17 mouse cellular contexts compared by ENCODE assay signal in genomic region chr10:63410162-63410956, GRCm38 (mm10). TPM values are rescaled to one million over a fixed set of nuclear protein-coding genes. Genes with fewer than 3 reads are reported as not detected.
DNase-seq lines count a peak whose midpoint lies in the region; ATAC-seq lines count a peak whose summit lies in the region.
"Had no signal": no experiment of that assay in that cellular context is flagged by ENCODE, and none has a peak within 500 bp of the region (broad histone marks: within the 10 kb centered on the region; RNA-seq: fewer than 3 reads in every experiment).

No protein-coding gene starts in this region.

- no peak overlapping the region for H3K4me3 ChIP-seq in hindbrain, embryonic 16.5 days (ENCODE audit: low read length)
- H3K4me3 ChIP-seq in hindbrain, embryonic 13.5 days = no peak overlapping the region
- H3K4me3 ChIP-seq: erythroblast, embryonic 14.5 days had no signal

- DNase-seq in Muller cell, postnatal 12 days (ENCODE audit: inconsistent ontology term) = peak; percentile 32
- no peak for DNase-seq in left cerebral cortex, postnatal 4 days
- DNase-seq: cerebellum, postnatal 25 days; gastrocnemius, postnatal 25 days; kidney, adult 18-20 months; lung, postnatal 14 days had no signal

- no peaks in the 10 kb centered on the region for H3K27me3 ChIP-seq in hindbrain, embryonic 16.5 days (replicated peaks; ENCODE audit: control insufficient read depth, insufficient read depth, low read length)
- H3K27me3 ChIP-seq in hindbrain, embryonic 13.5 days = no peaks in the 10 kb centered on the region

- H3K4me1 ChIP-seq in hindbrain, embryonic 16.5 days (ENCODE audit: control insufficient read depth, insufficient read depth, low read depth, low read length) = no peaks in the 10 kb centered on the region
- no peaks in the 10 kb centered on the region for H3K4me1 ChIP-seq in hindbrain, embryonic 13.5 days (replicated peaks)

- H3K9ac ChIP-seq in hindbrain, embryonic 16.5 days (ENCODE audit: low read depth, low read length) = no peak overlapping the region
- H3K9ac ChIP-seq in hindbrain, embryonic 13.5 days = no peak overlapping the region

- H3K27ac ChIP-seq in hindbrain, embryonic 16.5 days (ENCODE audit: low read depth, low read length) = no peak overlapping the region
- H3K27ac ChIP-seq in hindbrain, embryonic 13.5 days = no peak overlapping the region
- H3K27ac ChIP-seq: stomach, postnatal 0 days had no signal

- H3K9me3 ChIP-seq in hindbrain, embryonic 16.5 days (ENCODE audit: control insufficient read depth, low read length) = no peaks in the 10 kb centered on the region
- no peaks in the 10 kb centered on the region for H3K9me3 ChIP-seq in hindbrain, embryonic 13.5 days

- no peaks in the 10 kb centered on the region for H3K36me3 ChIP-seq in hindbrain, embryonic 16.5 days (ENCODE audit: control insufficient read depth, insufficient read depth, low read length)
- no peaks in the 10 kb centered on the region for H3K36me3 ChIP-seq in hindbrain, embryonic 13.5 days

- intact Hi-C loops in left cerebral cortex, postnatal 4 days (cut with DNase I) = no loop called here

- H3K4me2 ChIP-seq in hindbrain, embryonic 16.5 days (ENCODE audit: low read length) = no peak overlapping the region
- H3K4me2 ChIP-seq in hindbrain, embryonic 13.5 days = no peak overlapping the region

- ATAC-seq in hindbrain, embryonic 16.5 days = peak; percentile 37; the same call in 1 of the 2 replicates
- ATAC-seq in hindbrain, embryonic 13.5 days (ENCODE audit: low FRiP score) = no peak
- ATAC-seq in common myeloid progenitor, adult 5-6 weeks (replicated peaks; ENCODE audit: low read depth, poor library complexity, severe bottlenecking) = 0 out of 2 replicates have a peak, but pooled peaks have one; percentile 29
- peak; percentile 73 for ATAC-seq in megakaryocyte, adult 5-6 weeks (ENCODE audit: poor library complexity, severe bottlenecking)
- no peak for ATAC-seq in megakaryocyte-erythroid progenitor cell, adult 5-6 weeks (replicated peaks; ENCODE audit: low FRiP score, low TSS enrichment, poor library complexity, severe bottlenecking)

- WGBS in hindbrain, embryonic 16.5 days = 52% methylated on average over 16 of the region's 16 CpGs
- 59% methylated on average over 16 of the region's 16 CpGs for WGBS in hindbrain, embryonic 13.5 days

RNA-seq across cellular contexts. Expression of gene Gm7075, which starts 11.2 kb away (rescaled TPM):
- not detected in 2 replicates for polyA plus RNA-seq in hindbrain, embryonic 16.5 days (2015; fragmentation: Nextera tagmentation; extraction: Ambion mirVana)
- polyA plus RNA-seq in hindbrain, embryonic 13.5 days (2015; fragmentation: Nextera tagmentation; extraction: Ambion mirVana) = not detected in 2 replicates
- total RNA-seq in common myeloid progenitor, adult 5-6 weeks (2017) = not detected in 2 replicates
- not detected in 2 replicates for total RNA-seq in megakaryocyte, adult 5-6 weeks (2015)
- not detected in 2 replicates for total RNA-seq in megakaryocyte, adult 5-6 weeks (2017)
- total RNA-seq in megakaryocyte-erythroid progenitor cell, adult 5-6 weeks (2014; fragmentation: Nextera tagmentation) = not detected in 2 replicates
- total RNA-seq in megakaryocyte-erythroid progenitor cell, adult 5-6 weeks (2017) = not detected in 2 replicates
- not detected for total RNA-seq in left cerebral cortex, postnatal 4 days (2021)
- total RNA-seq: gastrocnemius, postnatal 25 days; left cerebral cortex, postnatal 36 days had no signal
- polyA plus RNA-seq: erythroblast, embryonic 14.5 days; heart, postnatal 0 days; large intestine, adult 2 months; stomach, postnatal 0 days; urinary bladder, adult 2 months had no signal

RNA-seq across cellular contexts. Expression of gene Ctnna3, which starts 19.5 kb away (rescaled TPM):
- 1.8 and 2.3 TPM in 2 replicates for polyA plus RNA-seq in hindbrain, embryonic 16.5 days (2015; fragmentation: Nextera tagmentation; extraction: Ambion mirVana)
- polyA plus RNA-seq in hindbrain, embryonic 13.5 days (2015; fragmentation: Nextera tagmentation; extraction: Ambion mirVana) = 1.2 and 1.4 TPM in 2 replicates
- total RNA-seq in common myeloid progenitor, adult 5-6 weeks (2017) = not detected in 2 replicates
- not detected in 2 replicates for total RNA-seq in megakaryocyte, adult 5-6 weeks (2015)
- not detected in 2 replicates for total RNA-seq in megakaryocyte, adult 5-6 weeks (2017)
- total RNA-seq in megakaryocyte-erythroid progenitor cell, adult 5-6 weeks (2014; fragmentation: Nextera tagmentation) = not detected in 2 replicates
- total RNA-seq in megakaryocyte-erythroid progenitor cell, adult 5-6 weeks (2017) = not detected in 2 replicates
- total RNA-seq in left cerebral cortex, postnatal 4 days (2021) = under 1 TPM; 0.66 to 0.90 TPM
- polyA plus RNA-seq: erythroblast, embryonic 14.5 days had no signal

RNA-seq across cellular contexts. Expression of gene Dnajc12, which starts 28.1 kb away (rescaled TPM):
- 18.1 and 22.8 TPM in 2 replicates for polyA plus RNA-seq in hindbrain, embryonic 16.5 days (2015; fragmentation: Nextera tagmentation; extraction: Ambion mirVana)
- 19.2 and 20.6 TPM in 2 replicates for polyA plus RNA-seq in hindbrain, embryonic 13.5 days (2015; fragmentation: Nextera tagmentation; extraction: Ambion mirVana)
- 2.0 and 6.6 TPM in 2 replicates for total RNA-seq in common myeloid progenitor, adult 5-6 weeks (2017)
- 5.1 and 7.1 TPM in 2 replicates for total RNA-seq in megakaryocyte, adult 5-6 weeks (2015)
- total RNA-seq in megakaryocyte, adult 5-6 weeks (2017) = 0.69 and 1.7 TPM in 2 replicates
- total RNA-seq in megakaryocyte-erythroid progenitor cell, adult 5-6 weeks (2014; fragmentation: Nextera tagmentation) = 0.68 and 1.0 TPM in 2 replicates
- total RNA-seq in megakaryocyte-erythroid progenitor cell, adult 5-6 weeks (2017) = 2.5 and 2.8 TPM in 2 replicates
- total RNA-seq in left cerebral cortex, postnatal 4 days (2021) = 1 to 10 TPM; 5.5 to 6.9 TPM

RNA-seq across cellular contexts. Expression of gene Sirt1, which starts 28.9 kb away (rescaled TPM):
- 2.3 and 3.4 TPM in 2 replicates for polyA plus RNA-seq in hindbrain, embryonic 16.5 days (2015; fragmentation: Nextera tagmentation; extraction: Ambion mirVana)
- 4.8 and 5.8 TPM in 2 replicates for polyA plus RNA-seq in hindbrain, embryonic 13.5 days (2015; fragmentation: Nextera tagmentation; extraction: Ambion mirVana)
- total RNA-seq in common myeloid progenitor, adult 5-6 weeks (2017) = 44.8 and 53.1 TPM in 2 replicates
- total RNA-seq in megakaryocyte, adult 5-6 weeks (2015) = 34.2 and 40.8 TPM in 2 replicates
- 39.1 and 49.8 TPM in 2 replicates for total RNA-seq in megakaryocyte, adult 5-6 weeks (2017)
- 29.8 and 39.3 TPM in 2 replicates for total RNA-seq in megakaryocyte-erythroid progenitor cell, adult 5-6 weeks (2014; fragmentation: Nextera tagmentation)
- 60.1 and 66.1 TPM in 2 replicates for total RNA-seq in megakaryocyte-erythroid progenitor cell, adult 5-6 weeks (2017)
- 10 to 100 TPM; 14.9 to 17.5 TPM for total RNA-seq in left cerebral cortex, postnatal 4 days (2021)

Comparison
In these comparisons a context has a peak if more than half of its experiments do, and no peak if none do; other contexts are left out.
1. ATAC-seq: peak in hindbrain, embryonic 16.5 days (single experiment), common myeloid progenitor, adult 5-6 weeks (single experiment) and megakaryocyte, adult 5-6 weeks (single experiment); none in hindbrain, embryonic 13.5 days (single experiment) and megakaryocyte-erythroid progenitor cell, adult 5-6 weeks (single experiment).